Mouse (Mus musculus) brown adipose tissue, adult 24 weeks (tissue): Measurements from ENCODE around the gene Slc12a8. TPM values are rescaled to one million over a fixed set of nuclear protein-coding genes. Genes with fewer than 3 reads are reported as not detected.
A peak's percentile ranks its signal among the peaks of the same experiment; 100 is the strongest.

ENCODE experiments used
- H3K27ac ChIP-seq: fragments of 200-500 bp; replicated peaks from 2 replicates; pipeline ENCODE4 v1.5.1; 2012; ENCODE audit warnings: low read depth, mild to moderate bottlenecking, low read length
- H3K4me1 ChIP-seq: fragments of 200-500 bp; 2 replicates; pipeline ENCODE4 v1.6.1; 2012; ENCODE audit warnings: low read length, mixed read lengths; ENCODE audit not compliant: control insufficient read depth, insufficient read depth, insufficient read length
- H3K4me3 ChIP-seq: fragments of 200-500 bp; 2 replicates; pipeline ENCODE4 v1.5.1; 2012; ENCODE audit warnings: low read depth, mild to moderate bottlenecking, low read length, moderate library complexity; ENCODE audit not compliant: insufficient read depth
- polyA plus RNA-seq: library from polyadenylated mRNA; stranded (reverse); fragments of >200 nt; gene quantifications from 2 replicates; pipeline ENCODE4 v1.2.4, GENCODE M21; 2012; ENCODE audit not compliant: missing spikeins, insufficient read depth, insufficient read length

Slc12a8 gene
- polyA plus RNA-seq, 1 experiment, result not detected

DNA sequence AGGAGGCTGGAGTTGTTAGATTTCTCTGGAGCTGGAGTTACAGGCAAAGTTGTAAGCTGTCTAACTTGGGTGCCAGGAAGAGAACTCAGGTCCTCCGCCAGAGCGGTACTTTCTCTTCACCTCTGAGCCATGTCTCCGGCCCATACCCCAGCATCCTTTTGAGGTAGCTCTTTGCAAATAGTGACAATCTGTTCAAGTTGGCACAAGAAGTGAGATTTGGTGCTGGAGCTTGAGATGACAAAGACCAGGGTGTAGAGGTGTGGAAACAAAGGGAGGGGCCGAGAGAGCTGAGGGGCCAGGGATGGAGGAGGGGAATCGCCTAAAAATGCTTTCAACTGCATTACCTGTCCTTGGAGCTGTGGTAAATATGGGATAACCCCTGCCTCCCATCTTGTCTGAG, 142.4 kb downstream of the Slc12a8 start:
- Histone ChIP-seq H3K4me1 (no peaks in the 10 kb centered on the region; the same call in 1 of the 2 replicates), H3K4me3 (no peak overlapping the region), H3K27ac (peak overlapping the region; percentile 42; the same call in 1 of the 2 replicates)

DNA sequence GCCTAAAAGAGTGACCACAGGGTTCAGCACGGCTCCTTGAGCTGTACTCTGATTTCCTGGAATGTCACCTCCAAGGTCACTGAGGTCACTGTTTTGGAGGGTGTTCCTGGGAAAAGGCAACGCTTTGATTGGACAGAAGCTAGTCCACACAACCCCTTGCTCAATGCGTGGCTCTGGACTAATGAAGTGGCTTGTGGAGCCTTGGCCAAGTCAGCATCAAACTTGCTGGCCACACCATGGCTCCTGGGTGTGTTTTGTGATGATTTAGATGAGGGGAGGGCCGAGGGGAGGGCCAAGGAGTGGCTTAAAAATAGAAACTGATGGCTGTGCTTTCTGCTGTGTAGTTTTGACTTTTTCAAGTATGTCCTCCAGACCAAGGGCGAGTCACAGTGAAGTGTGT, 143.0 kb downstream of the Slc12a8 start:
- Histone ChIP-seq H3K27ac (peak overlapping the region; percentile 55; the same call in 1 of the 2 replicates), H3K4me1 (no peaks in the 10 kb centered on the region; the same call in 1 of the 2 replicates)

DNA sequence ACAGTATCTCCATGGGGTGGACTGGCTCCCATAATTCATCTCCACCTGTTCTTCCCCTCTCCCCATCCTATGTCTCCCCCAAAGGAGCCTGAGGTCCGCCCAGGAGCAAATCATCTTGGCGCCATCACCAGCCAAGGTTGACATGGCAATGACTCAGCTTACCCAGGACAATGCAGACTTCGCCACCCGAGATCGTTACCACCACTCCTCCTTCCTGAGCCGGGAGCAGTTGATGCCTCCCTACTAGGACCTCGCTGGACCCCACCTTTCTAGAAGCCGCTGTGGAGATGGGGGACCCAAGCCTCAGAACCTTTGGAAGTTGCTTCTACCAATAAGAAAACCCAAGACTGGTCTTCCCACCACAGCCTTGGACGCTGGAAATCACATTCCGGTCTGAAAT, 145.7 kb downstream of the Slc12a8 start:
- Histone ChIP-seq H3K27ac (no peak overlapping the region), H3K4me1 (no peaks in the 10 kb centered on the region; the same call in 1 of the 2 replicates), H3K4me3 (no peak overlapping the region)

More for the DNA sequence above, 143.0 kb downstream of the Slc12a8 start:
- H3K4me3 ChIP-seq, result no peak overlapping the region

- Histone ChIP-seq H3K4me1 (no peaks in the 10 kb centered on the region; the same call in 1 of the 2 replicates), H3K4me3 (no peak overlapping the region)
Observed at GRCm38 (mm10) chr16:33666226-33666625, 149.1 kb downstream of the Slc12a8 start.

GRCm38 (mm10) chr16:33666985-33667538, 149.9 kb downstream of the Slc12a8 start:
- no peaks in the 10 kb centered on the region; the same call in 1 of the 2 replicates for H3K4me1 ChIP-seq
- no peak overlapping the region for H3K27ac ChIP-seq
- no peak overlapping the region for H3K4me3 ChIP-seq

More at GRCm38 (mm10) chr16:33666226-33666625, 149.1 kb downstream of the Slc12a8 start:
- no peak overlapping the region for H3K27ac ChIP-seq

- H3K4me1 ChIP-seq, result no peaks in the 10 kb centered on the region; the same call in 1 of the 2 replicates
- H3K4me3 ChIP-seq, result no peak overlapping the region
- no peak overlapping the region for H3K27ac ChIP-seq
Observed at GRCm38 (mm10) chr16:33668448-33668847, 151.3 kb downstream of the Slc12a8 start.

- H3K4me1 ChIP-seq, result no peaks in the 10 kb centered on the region; the same call in 1 of the 2 replicates
- H3K4me3 ChIP-seq, result no peak overlapping the region
- H3K27ac ChIP-seq, result no peak overlapping the region
Observed at GRCm38 (mm10) chr16:33669072-33669471, 151.9 kb downstream of the Slc12a8 start.

DNA sequence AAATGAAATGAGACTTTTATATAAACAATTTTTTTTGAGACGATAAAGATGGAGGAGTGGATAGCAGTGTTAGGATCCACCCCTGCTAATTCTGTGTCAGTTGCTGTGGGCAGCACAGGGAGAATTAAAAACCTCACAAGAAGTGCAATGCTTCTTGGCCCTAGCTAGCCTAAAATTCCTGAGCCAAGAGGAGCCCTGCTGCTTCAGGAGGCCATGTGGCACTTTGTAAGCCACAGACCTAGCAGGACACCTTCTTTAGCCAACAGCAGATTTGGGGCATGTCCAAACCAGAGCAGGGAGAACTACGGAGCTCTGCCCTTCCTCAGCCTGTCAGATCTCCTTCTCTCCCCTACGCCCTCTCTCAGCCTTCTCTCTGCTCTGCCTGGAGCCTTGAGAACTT, 153.2 kb downstream of the Slc12a8 start:
- H3K4me1 ChIP-seq, result peaks cover 4% of the 10 kb centered on the region
- no peak overlapping the region for H3K4me3 ChIP-seq
- H3K27ac ChIP-seq, result peak overlapping the region; percentile 46; the same call in 1 of the 2 replicates

DNA sequence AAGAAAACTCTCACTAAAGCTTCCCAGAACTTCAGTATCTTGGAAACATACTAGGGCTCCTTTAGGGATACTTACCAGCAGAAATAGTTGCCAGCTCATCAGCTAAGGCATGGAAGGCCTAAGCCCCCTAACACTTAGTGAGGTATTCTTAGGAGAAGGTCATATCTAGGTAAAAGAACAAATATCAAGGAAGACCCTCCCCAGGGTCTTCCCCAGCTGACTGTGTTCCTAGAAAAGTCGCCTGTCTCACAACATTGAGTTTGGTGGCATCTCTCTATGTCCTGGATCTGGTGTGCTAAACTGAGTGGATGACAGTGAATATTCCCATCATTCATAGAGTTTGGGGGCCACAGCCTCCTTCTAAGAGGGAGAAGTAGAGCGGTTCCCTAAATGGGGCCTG, 153.8 kb downstream of the Slc12a8 start:
- Histone ChIP-seq H3K4me3 (no peak overlapping the region), H3K4me1 (peaks cover 8% of the 10 kb centered on the region), H3K27ac (no peak overlapping the region)

DNA sequence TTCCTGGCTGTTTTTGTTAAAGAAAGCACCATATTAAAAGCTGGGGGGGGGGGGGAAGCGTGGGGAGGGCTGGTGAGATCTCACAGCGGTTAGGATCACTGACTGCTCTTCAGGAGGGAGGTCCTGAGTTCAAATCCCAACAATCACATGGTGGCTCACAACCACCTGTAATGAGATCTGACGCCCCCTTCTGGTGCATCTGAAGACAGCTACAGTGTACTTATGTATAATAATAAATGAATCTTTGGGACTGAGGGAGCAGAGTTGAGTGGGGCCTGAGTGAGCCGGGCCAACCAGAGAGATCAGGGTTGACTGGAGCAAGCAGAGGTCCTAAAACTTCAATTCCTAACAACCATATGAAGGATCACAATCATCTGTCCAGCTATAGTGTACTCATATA, 155.1 kb downstream of the Slc12a8 start:
- Histone ChIP-seq H3K4me3 (no peak overlapping the region), H3K4me1 (peaks cover 15% of the 10 kb centered on the region), H3K27ac (no peak overlapping the region)

DNA sequence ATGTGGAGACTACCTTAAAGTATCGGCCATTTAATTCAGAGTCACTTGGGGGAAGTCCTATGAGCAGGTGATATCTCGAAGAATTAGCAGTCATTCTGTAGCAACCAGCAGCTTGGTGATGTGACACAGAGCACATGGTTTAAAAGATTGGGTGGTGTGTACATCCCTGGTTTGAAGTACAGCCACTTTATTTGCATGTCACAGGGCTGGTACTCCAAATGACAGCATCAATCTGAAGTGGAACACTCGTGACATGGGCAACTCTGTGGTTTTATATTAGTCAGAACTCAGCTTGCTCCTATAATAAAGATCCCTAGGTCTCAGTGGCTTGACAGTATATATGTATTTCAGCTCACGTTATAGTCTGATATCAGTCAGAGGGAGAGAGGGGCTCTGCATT, 155.5 kb downstream of the Slc12a8 start:
- Histone ChIP-seq H3K4me3 (no peak overlapping the region), H3K27ac (no peak overlapping the region), H3K4me1 (peaks cover 20% of the 10 kb centered on the region)

GRCm38 (mm10) chr16:33673530-33674109, 156.5 kb downstream of the Slc12a8 start:
- H3K27ac ChIP-seq, result no peak overlapping the region
- H3K4me3 ChIP-seq, result no peak overlapping the region
- peaks cover 26% of the 10 kb centered on the region for H3K4me1 ChIP-seq

DNA sequence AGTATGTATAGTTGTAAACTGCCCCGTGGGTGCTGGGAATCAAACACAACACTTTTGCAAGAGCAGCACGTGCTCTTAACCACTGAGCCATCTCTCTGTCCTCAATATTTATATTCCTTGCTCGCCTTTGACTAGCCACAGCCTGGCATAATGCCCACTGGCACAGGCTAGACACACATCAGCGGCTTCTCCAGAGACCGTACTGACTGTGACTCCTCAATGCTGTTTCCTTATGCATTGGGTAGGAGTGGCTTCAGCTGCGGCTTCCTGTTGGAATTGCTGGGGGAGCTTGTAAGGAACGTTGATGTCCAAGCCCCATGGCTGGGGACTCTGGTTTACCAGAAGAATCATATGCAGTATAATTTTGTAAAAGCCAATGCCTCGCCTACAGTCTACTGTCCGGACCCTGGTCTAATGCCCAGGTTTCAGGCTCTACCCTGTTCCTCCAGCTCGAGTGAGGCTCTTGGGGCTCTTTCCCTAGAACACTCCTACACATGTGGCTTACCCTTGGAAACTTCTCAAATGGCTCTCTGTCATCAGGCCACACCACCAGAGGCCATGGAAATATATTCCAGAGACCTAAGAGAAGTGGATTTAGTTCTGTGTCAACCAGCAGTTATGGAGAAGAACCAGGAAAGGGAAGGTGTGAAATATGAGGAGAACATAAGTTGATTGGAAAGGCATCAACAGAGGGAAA, 158.2 kb downstream of the Slc12a8 start:
- Histone ChIP-seq H3K4me3 (no peak overlapping the region), H3K27ac (peak overlapping the region; percentile 95), H3K4me1 (peaks cover 34% of the 10 kb centered on the region)

DNA sequence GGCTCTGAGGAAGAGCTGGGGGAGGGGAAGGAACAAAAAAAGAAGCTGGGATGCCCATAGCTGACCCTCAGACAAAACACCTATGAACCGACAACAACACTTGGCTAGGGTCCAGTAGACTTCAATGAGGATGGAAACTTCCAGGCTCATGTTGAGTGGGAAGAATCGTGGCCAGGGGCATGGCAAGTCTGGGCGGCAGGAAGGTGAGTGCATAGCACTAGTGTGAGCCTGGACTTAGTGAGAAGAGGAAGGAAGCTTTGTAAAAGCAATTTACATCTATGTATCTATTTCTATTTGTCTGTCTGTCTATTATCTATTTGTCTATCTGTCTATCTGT, 158.7 kb downstream of the Slc12a8 start:
- H3K4me1 ChIP-seq, result peaks cover 39% of the 10 kb centered on the region
- peak overlapping the region; percentile 95 for H3K27ac ChIP-seq
- H3K4me3 ChIP-seq, result no peak overlapping the region

DNA sequence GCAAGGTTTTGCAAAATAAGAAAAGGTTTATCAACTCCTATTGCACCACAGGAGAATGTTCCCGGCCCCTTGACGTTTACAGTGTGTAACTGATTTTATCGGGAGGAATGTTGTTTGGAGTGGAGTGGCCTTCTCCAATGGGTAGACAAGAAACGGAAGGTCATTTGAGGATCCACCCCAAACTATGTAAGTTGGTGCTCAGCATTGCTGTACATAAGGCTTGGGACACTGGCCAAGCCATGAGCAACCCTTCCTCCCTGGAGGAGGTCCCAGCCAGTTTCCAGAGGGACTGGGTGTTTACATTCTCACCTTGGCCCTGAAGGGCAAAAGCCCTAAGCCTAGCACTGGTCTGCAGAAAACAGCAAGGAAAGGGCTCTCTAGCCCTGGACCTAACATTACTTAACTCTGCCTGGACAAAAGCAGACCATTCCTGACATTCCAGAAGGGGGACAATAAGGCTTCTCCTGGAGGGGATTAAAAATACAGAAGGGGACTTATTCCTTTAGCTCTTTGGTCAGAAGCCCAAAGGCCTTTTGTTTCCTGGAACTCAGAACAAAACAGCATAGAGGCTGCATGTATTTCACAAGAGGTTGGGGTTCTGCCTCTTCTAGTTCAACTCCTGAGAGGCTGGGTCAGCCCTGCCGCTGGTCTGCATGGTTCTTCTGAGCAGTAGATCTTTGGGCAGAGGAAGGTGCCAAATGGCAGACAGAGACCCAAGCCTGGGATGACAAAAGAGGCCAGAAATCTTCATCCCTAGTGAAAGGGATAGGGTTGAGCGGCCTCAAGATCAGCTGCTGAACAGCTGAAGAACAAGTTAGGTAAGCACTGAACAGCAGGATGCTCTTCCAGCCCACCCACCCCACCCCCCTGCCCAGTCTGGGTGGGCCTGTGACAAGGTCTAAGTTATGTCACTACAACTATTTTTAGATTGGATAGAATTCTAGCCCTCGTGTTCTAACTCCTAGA, 159.5 kb downstream of the Slc12a8 start:
- H3K4me3 ChIP-seq, result no peak overlapping the region
- peak overlapping the region; percentile 95 for H3K27ac ChIP-seq
- peaks cover 42% of the 10 kb centered on the region for H3K4me1 ChIP-seq
